Comparison of ENCODE assay signal across 21 mouse cellular contexts in genomic region chr1:119160354-119160753, GRCm38 (mm10).
DNase-seq lines count a peak whose midpoint lies in the region; ATAC-seq and TF ChIP-seq lines count a peak whose summit lies in the region.
"Had no signal": no experiment of that assay in that cellular context is flagged by ENCODE, and none has a peak within 500 bp of the region (broad histone marks: within the 10 kb centered on the region; RNA-seq: fewer than 3 reads in every experiment).

No protein-coding gene starts in this region.

- no peaks in the 10 kb centered on the region for H3K79me2 ChIP-seq in heart, adult 2 months (replicated peaks; ENCODE audit: control insufficient read depth, insufficient read depth, low read length)

- no peak overlapping the region for H3K4me3 ChIP-seq in heart, adult 2 months
- no peak overlapping the region for H3K4me3 ChIP-seq in liver, embryonic 14.5 days (ENCODE audit: insufficient read depth in 1 of 2, low read depth in 2 of 2, low read length in 2 of 2)
- H3K4me3 ChIP-seq in liver, embryonic 12.5 days = no peak overlapping the region
- H3K4me3 ChIP-seq: embryonic facial prominence, embryonic 10.5 days; erythroblast, embryonic 14.5 days; limb, embryonic 12.5 days; midbrain, embryonic 10.5 days had no signal

- no peak for ATAC-seq in liver, embryonic 14.5 days (ENCODE audit: insufficient read depth)
- ATAC-seq in liver, embryonic 12.5 days = no peak
- ATAC-seq: forebrain, postnatal 0 days had no signal

- TF ChIP-seq EP300 in heart, adult 2 months (IDR thresholded peaks at IDR 0.05; ENCODE audit: insufficient read depth, low read depth, low read length) = no peak
- no peak for TF ChIP-seq EP300 in liver, embryonic 14.5 days (IDR thresholded peaks at IDR 0.05; ENCODE audit: low read depth)

- no peak for TF ChIP-seq POLR2A in heart, adult 2 months (IDR thresholded peaks at IDR 0.05; ENCODE audit: insufficient read depth, low read depth, low read length)
- TF ChIP-seq POLR2A in brain, embryonic 14.5 days (IDR thresholded peaks at IDR 0.05; ENCODE audit: borderline replicate concordance, extremely low read depth, insufficient read depth, insufficient read length, poor library complexity, severe bottlenecking) = no peak

- DNase-seq in heart, adult 2 months = no peak
- DNase-seq in heart, adult 8-10 months (ENCODE audit: low spot score) = no peak
- DNase-seq in liver, embryonic 14.5 days (ENCODE audit: low read depth in 3 of 3, low spot score in 3 of 3) = no peak
- peak; percentile 11 for DNase-seq in 416B (ENCODE audit: low read depth)
- DNase-seq in brain, embryonic 14.5 days (ENCODE audit: low read depth) = peak; percentile 11
- DNase-seq in cerebellum, postnatal 25 days = no peak
- no peak for DNase-seq in right cerebral cortex, postnatal 4 days
- DNase-seq: adrenal gland, adult 8-10 months; cerebellum, adult 18-20 months; forebrain, postnatal 0 days; gastrocnemius, postnatal 14 days; heart, postnatal 4 days; kidney, postnatal 4 days; layer of hippocampus, postnatal 36 days; right cerebral cortex, postnatal 14 days had no signal

- H3K27me3 ChIP-seq in heart, adult 2 months (ENCODE audit: control insufficient read depth, insufficient read depth, low read length) = no peaks in the 10 kb centered on the region
- H3K27me3 ChIP-seq in liver, embryonic 14.5 days (ENCODE audit: control insufficient read depth, insufficient read depth, low read length) = no peaks in the 10 kb centered on the region
- H3K27me3 ChIP-seq in liver, embryonic 12.5 days (replicated peaks) = no peaks in the 10 kb centered on the region
- H3K27me3 ChIP-seq: limb, embryonic 12.5 days had no signal

- intact Hi-C loops in heart, adult 2 months (cut with DNase I) = no loop called here

- H3K4me2 ChIP-seq in liver, embryonic 14.5 days (ENCODE audit: low read depth) = no peak overlapping the region
- H3K4me2 ChIP-seq in liver, embryonic 12.5 days = no peak overlapping the region
- H3K4me2 ChIP-seq: heart, embryonic 11.5 days; limb, embryonic 12.5 days had no signal

- TF ChIP-seq CTCF in heart, adult 2 months (IDR thresholded peaks at IDR 0.05) = peak; percentile 58
- TF ChIP-seq CTCF in liver, embryonic 14.5 days (IDR thresholded peaks at IDR 0.05; ENCODE audit: low read depth) = peak; percentile 33; the same call in 1 of the 2 replicates
- TF ChIP-seq CTCF in brain, embryonic 14.5 days (IDR thresholded peaks at IDR 0.05; ENCODE audit: borderline replicate concordance, extremely low read depth, insufficient read depth, insufficient read length) = peak; percentile 19; the same call in 1 of the 2 replicates

- H3K27ac ChIP-seq in heart, adult 2 months = no peak overlapping the region
- H3K27ac ChIP-seq in liver, embryonic 14.5 days = no peak overlapping the region
- no peak overlapping the region for H3K27ac ChIP-seq in liver, embryonic 12.5 days
- H3K27ac ChIP-seq: embryonic facial prominence, embryonic 10.5 days; limb, embryonic 12.5 days; midbrain, embryonic 10.5 days had no signal

- H3K36me3 ChIP-seq in heart, adult 2 months (ENCODE audit: control insufficient read depth, insufficient read depth, low read length) = no peaks in the 10 kb centered on the region
- no peaks in the 10 kb centered on the region for H3K36me3 ChIP-seq in liver, embryonic 14.5 days (replicated peaks; ENCODE audit: control insufficient read depth, insufficient read depth, low read depth)
- H3K36me3 ChIP-seq in liver, embryonic 12.5 days = no peaks in the 10 kb centered on the region
- H3K36me3 ChIP-seq: embryonic facial prominence, embryonic 10.5 days; limb, embryonic 12.5 days; midbrain, embryonic 10.5 days had no signal

- WGBS in heart, adult 2 months = 81% methylated on average over 1 of the region's 1 CpGs
- WGBS in liver, embryonic 14.5 days (ENCODE audit: insufficient replicate concordance) = 44% methylated on average over 1 of the region's 1 CpGs
- 53% methylated on average over 1 of the region's 1 CpGs for WGBS in liver, embryonic 12.5 days (ENCODE audit: insufficient replicate concordance)

- peaks cover 3% of the 10 kb centered on the region for H3K4me1 ChIP-seq in heart, adult 2 months (ENCODE audit: control insufficient read depth, insufficient read depth, low read length)
- H3K4me1 ChIP-seq in liver, embryonic 14.5 days (replicated peaks; ENCODE audit: control insufficient read depth in 2 of 2, insufficient read depth in 2 of 2, low read length in 1 of 2) = no peaks in the 10 kb centered on the region
- H3K4me1 ChIP-seq in liver, embryonic 12.5 days = no peaks in the 10 kb centered on the region
- H3K4me1 ChIP-seq: limb, embryonic 12.5 days had no signal

- no peaks in the 10 kb centered on the region for H3K9me3 ChIP-seq in liver, embryonic 14.5 days (ENCODE audit: control insufficient read depth, low read length)
- H3K9me3 ChIP-seq in liver, embryonic 12.5 days (replicated peaks) = no peaks in the 10 kb centered on the region
- H3K9me3 ChIP-seq: embryonic facial prominence, embryonic 10.5 days; limb, embryonic 12.5 days; midbrain, embryonic 10.5 days had no signal

- no peak overlapping the region for H3K9ac ChIP-seq in heart, adult 2 months (ENCODE audit: low read depth, low read length)
- H3K9ac ChIP-seq in liver, embryonic 14.5 days (replicated peaks) = no peak overlapping the region
- H3K9ac ChIP-seq in liver, embryonic 12.5 days = no peak overlapping the region
- H3K9ac ChIP-seq: forebrain, postnatal 0 days; limb, embryonic 12.5 days had no signal

Comparison
In these comparisons a context has a peak if more than half of its experiments do, and no peak if none do; other contexts are left out.
1. DNase-seq: peak in 416B (single experiment) and brain, embryonic 14.5 days (single experiment); none in heart, adult 2 months (0 of 2), heart, adult 8-10 months (single experiment), liver, embryonic 14.5 days (0 of 3), cerebellum, postnatal 25 days (0 of 2) and right cerebral cortex, postnatal 4 days (single experiment).
2. Peak in every context shown above with its lines, with median percentiles within 50 percentile points of each other: CTCF ChIP-seq.